Mouse (Mus musculus): Measurements from ENCODE around the gene Naa15. TPM values are rescaled to one million over a fixed set of nuclear protein-coding genes. Genes with fewer than 3 reads are reported as not detected.
"Not testable (repeated sequence)": the region's sequence is repeated elsewhere in the genome, so short reads cannot be mapped to it uniquely, and the experiment has no call there.

Gene Naa15
- polyA plus RNA-seq, 1 experiment from 2014 or later = 53.2 TPM

DNA sequence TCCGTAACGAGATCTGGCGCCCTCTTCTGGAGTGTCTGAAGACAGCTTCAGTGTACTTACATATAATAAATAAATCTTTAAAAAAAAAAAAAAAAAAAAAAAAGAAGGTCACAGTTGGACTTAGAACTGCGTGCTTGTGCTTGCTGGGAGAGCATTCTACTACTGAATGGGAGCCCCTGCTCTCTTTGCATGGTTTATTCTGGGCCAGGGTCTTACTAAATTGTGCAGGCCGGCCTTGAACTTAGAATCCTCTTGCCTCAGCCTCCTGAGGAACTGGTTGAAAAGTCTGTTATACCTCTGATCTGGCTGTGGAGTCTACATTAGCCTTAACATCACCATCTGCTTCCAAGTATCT lies 34.3 kb upstream of the Naa15 start:
- 81% methylated on average over 4 of the region's 5 CpGs for WGBS
- H3K27me3 ChIP-seq (ENCODE audit: insufficient read depth, poor library complexity, severe bottlenecking) = no peaks in the 10 kb centered on the region
- H3K4me3 ChIP-seq = no peak overlapping the region
- peaks cover 5% of the 10 kb centered on the region; the same call in 1 of the 2 replicates for H3K4me1 ChIP-seq (replicated peaks)
- no peaks in the 10 kb centered on the region for H3K9me3 ChIP-seq
- no peak for DNase-seq (ENCODE audit: low spot score)
- H3K27ac ChIP-seq = no peak overlapping the region
- H3K36me3 ChIP-seq = no peaks in the 10 kb centered on the region

DNA sequence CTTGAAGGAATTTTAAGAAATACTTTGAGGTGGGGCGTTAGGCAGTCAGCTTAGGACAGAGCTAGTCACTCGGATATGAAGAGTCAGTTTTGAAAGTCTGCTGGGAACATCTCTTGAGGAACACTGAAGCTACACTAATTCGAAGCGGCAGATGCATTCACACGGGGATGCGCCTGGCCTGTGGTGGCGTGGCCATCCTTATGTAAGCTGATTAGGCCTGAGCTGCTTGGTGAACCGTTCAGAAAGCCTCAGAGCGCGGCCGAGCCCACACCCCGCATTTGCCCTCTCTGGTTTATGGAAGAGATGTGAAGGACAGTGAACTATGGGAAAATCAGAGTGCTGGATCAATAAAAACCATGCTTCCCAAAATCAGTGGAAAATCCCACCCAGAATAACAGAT lies 31.5 kb upstream of the Naa15 start:
- Histone ChIP-seq H3K4me3 (no peak overlapping the region), H3K9me3 (no peaks in the 10 kb centered on the region), H3K27me3 (ENCODE audit: insufficient read depth, poor library complexity, severe bottlenecking) (peaks cover 14% of the 10 kb centered on the region), H3K4me1 (replicated peaks) (peaks cover 6% of the 10 kb centered on the region), H3K36me3 (no peaks in the 10 kb centered on the region), H3K27ac (no peak overlapping the region)
- 63% methylated on average over 12 of the region's 12 CpGs for WGBS
- no peak for DNase-seq (ENCODE audit: low spot score)

DNA sequence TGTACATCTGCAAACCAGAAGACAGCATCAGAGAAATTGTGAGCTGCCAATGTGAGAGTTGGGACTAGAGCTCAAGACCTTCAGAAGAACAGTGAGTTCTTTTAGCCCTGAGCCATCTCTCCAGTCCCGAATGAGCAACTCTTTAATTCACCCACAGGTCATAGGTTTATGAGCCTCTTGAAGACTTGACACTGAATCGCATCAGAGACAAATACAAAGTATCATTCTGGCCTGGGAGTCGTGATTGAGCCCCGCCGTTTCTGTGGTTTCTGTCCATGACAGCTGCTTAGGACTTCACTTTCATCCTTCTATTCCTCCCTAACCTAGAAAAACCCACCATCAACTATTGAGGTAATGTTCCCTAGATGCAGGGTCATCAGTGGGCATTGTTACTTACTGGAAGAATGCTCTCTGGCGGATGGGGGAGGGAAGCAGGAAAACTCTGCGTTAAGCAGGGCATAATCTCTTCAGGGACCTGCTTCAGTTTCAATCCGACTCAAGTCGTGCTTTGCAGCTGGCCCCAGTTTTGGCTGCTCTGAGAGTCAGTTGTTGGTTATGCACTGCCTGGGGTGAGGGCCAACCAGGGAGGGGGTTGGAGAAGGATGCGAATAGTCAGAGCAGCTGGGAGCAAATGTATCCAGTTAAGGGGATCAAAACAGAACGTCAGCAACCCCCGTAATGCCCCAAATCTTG lies 28.4 kb upstream of the Naa15 start:
- Histone ChIP-seq H3K4me3 (no peak overlapping the region), H3K36me3 (no peaks in the 10 kb centered on the region), H3K9me3 (no peaks in the 10 kb centered on the region), H3K4me1 (replicated peaks) (peaks cover 13% of the 10 kb centered on the region), H3K27ac (no peak overlapping the region), H3K27me3 (ENCODE audit: insufficient read depth, poor library complexity, severe bottlenecking) (peaks cover 25% of the 10 kb centered on the region)
- WGBS = 48% methylated on average over 12 of the region's 12 CpGs
- DNase-seq (ENCODE audit: low spot score) = no peak

- Histone ChIP-seq H3K4me1 (replicated peaks) (peaks cover 13% of the 10 kb centered on the region), H3K9me3 (no peaks in the 10 kb centered on the region), H3K27me3 (ENCODE audit: insufficient read depth, poor library complexity, severe bottlenecking) (peaks cover 25% of the 10 kb centered on the region), H3K36me3 (no peaks in the 10 kb centered on the region), H3K27ac (no peak overlapping the region), H3K4me3 (no peak overlapping the region)
- no peak for DNase-seq (ENCODE audit: low spot score)
- 78% methylated on average over 3 of the region's 3 CpGs for WGBS
These were observed 27.9 kb upstream of the Naa15 start for GRCm38 (mm10) chr3:51387134-51387451.

GRCm38 (mm10) chr3:51387868-51388381 lies 27.0 kb upstream of the Naa15 start:
- peaks cover 25% of the 10 kb centered on the region for H3K27me3 ChIP-seq (ENCODE audit: insufficient read depth, poor library complexity, severe bottlenecking)
- 55% methylated on average over 8 of the region's 8 CpGs for WGBS
- no peak overlapping the region for H3K4me3 ChIP-seq
- peaks cover 13% of the 10 kb centered on the region for H3K4me1 ChIP-seq (replicated peaks)
- H3K9me3 ChIP-seq = no peaks in the 10 kb centered on the region
- H3K36me3 ChIP-seq = no peaks in the 10 kb centered on the region
- H3K27ac ChIP-seq = no peak overlapping the region
- no peak for DNase-seq (ENCODE audit: low spot score)

GRCm38 (mm10) chr3:51388904-51389303 lies 26.0 kb upstream of the Naa15 start:
- peaks cover 25% of the 10 kb centered on the region for H3K27me3 ChIP-seq (ENCODE audit: insufficient read depth, poor library complexity, severe bottlenecking)
- no peaks in the 10 kb centered on the region for H3K9me3 ChIP-seq
- WGBS = 4% methylated on average over 13 of the region's 13 CpGs
- no peaks in the 10 kb centered on the region for H3K36me3 ChIP-seq
- peak overlapping the region; percentile 59; the same call in 1 of the 2 replicates for H3K27ac ChIP-seq
- H3K4me3 ChIP-seq = peak overlapping the region; percentile 39
- peaks cover 13% of the 10 kb centered on the region for H3K4me1 ChIP-seq (replicated peaks)
- DNase-seq (ENCODE audit: low spot score) = no peak

- 90% methylated on average over 5 of the region's 5 CpGs for WGBS
- Histone ChIP-seq H3K4me3 (no peak overlapping the region), H3K27ac (no peak overlapping the region), H3K27me3 (ENCODE audit: insufficient read depth, poor library complexity, severe bottlenecking) (peaks cover 39% of the 10 kb centered on the region), H3K9me3 (no peaks in the 10 kb centered on the region), H3K4me1 (replicated peaks) (peaks cover 17% of the 10 kb centered on the region), H3K36me3 (no peaks in the 10 kb centered on the region)
- DNase-seq (ENCODE audit: low spot score) = no peak
These were observed 23.9 kb upstream of the Naa15 start for GRCm38 (mm10) chr3:51391095-51391494.

GRCm38 (mm10) chr3:51391591-51391990 lies 23.4 kb upstream of the Naa15 start:
- Histone ChIP-seq H3K4me3 (no peak overlapping the region), H3K9me3 (no peaks in the 10 kb centered on the region), H3K36me3 (no peaks in the 10 kb centered on the region), H3K4me1 (replicated peaks) (peaks cover 22% of the 10 kb centered on the region), H3K27ac (no peak overlapping the region), H3K27me3 (ENCODE audit: insufficient read depth, poor library complexity, severe bottlenecking) (peaks cover 43% of the 10 kb centered on the region)
- DNase-seq (ENCODE audit: low spot score) = no peak
- 96% methylated on average over 5 of the region's 5 CpGs for WGBS

DNA sequence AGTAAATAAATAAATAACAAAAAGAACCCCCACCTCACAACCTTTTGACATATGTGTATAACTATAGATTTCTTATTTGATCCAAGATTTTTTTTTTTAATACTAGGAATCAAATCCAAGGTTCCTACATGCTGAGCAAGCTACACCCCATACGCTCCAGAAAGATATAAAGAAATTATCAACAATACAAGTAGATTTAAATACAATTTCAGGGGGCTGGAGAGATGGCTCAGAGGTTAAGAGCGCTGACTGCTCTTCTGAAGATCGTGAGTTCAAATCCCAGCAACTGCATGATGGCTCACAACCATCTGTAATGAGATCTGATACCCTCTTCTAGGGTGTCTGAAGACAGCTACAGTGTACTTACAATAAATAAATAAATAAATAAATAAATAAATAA lies 21.9 kb upstream of the Naa15 start:
- H3K27ac ChIP-seq; H3K4me3 ChIP-seq; H3K36me3 ChIP-seq; DNase-seq (ENCODE audit: low spot score); H3K9me3 ChIP-seq: not testable (repeated sequence)
- WGBS = 95% methylated on average over 3 of the region's 3 CpGs
- Histone ChIP-seq H3K27me3 (ENCODE audit: insufficient read depth, poor library complexity, severe bottlenecking) (peaks cover 47% of the 10 kb centered on the region), H3K4me1 (replicated peaks) (peaks cover 24% of the 10 kb centered on the region)

- WGBS = 97% methylated on average over 2 of the region's 2 CpGs
- H3K4me1 ChIP-seq (replicated peaks) = peaks cover 26% of the 10 kb centered on the region
- H3K4me3 ChIP-seq = no peak overlapping the region
- peaks cover 49% of the 10 kb centered on the region for H3K27me3 ChIP-seq (ENCODE audit: insufficient read depth, poor library complexity, severe bottlenecking)
- no peak for DNase-seq (ENCODE audit: low spot score)
- no peaks in the 10 kb centered on the region for H3K9me3 ChIP-seq
- H3K36me3 ChIP-seq = no peaks in the 10 kb centered on the region
- H3K27ac ChIP-seq = no peak overlapping the region
These were observed 21.3 kb upstream of the Naa15 start for GRCm38 (mm10) chr3:51393651-51394050.

- peaks cover 52% of the 10 kb centered on the region for H3K27me3 ChIP-seq (ENCODE audit: insufficient read depth, poor library complexity, severe bottlenecking)
- no peak for DNase-seq (ENCODE audit: low spot score)
- H3K36me3 ChIP-seq = no peaks in the 10 kb centered on the region
- no peak overlapping the region for H3K27ac ChIP-seq
- no peaks in the 10 kb centered on the region for H3K9me3 ChIP-seq
- WGBS = 59% methylated on average over 3 of the region's 3 CpGs
- no peak overlapping the region for H3K4me3 ChIP-seq
- H3K4me1 ChIP-seq (replicated peaks) = peaks cover 27% of the 10 kb centered on the region
These were observed 20.1 kb upstream of the Naa15 start for GRCm38 (mm10) chr3:51394881-51395280.

DNA sequence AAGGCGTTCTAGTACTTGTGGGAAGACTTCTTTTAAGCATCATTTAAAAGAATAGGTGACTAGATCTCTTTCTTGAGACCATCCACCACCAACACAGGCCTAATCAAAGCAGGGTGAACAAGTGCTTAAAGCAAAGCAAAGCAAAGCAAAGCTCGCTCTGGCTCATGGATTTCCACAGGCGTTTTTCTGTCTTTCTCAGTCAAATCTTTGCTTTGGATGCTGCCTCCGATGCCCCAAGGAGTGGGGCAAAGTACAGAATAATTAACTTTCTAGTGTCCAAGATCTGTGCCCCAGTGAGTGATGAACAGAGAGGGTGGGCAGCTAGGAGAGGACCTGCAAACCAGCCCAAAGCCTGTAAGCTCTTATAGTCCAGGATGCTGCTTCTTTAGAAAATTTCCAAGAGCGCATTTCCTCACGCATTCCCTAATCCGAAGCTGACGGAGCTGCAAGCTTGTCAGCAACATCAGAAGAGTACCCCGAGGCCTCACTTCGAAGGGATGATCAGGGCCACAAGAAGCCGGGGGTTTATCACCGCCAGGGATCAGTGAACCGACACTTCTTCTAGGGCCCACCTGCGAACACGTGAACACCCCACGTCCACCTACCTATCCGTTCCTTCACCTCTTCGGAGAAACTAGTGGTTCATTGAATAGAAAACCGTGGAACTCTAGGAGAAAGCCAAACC lies 19.3 kb upstream of the Naa15 start:
- H3K36me3 ChIP-seq = no peaks in the 10 kb centered on the region
- no peaks in the 10 kb centered on the region for H3K9me3 ChIP-seq
- no peak overlapping the region for H3K27ac ChIP-seq
- no peak for DNase-seq (ENCODE audit: low spot score)
- H3K4me1 ChIP-seq (replicated peaks) = peaks cover 27% of the 10 kb centered on the region
- H3K4me3 ChIP-seq = peak overlapping the region; percentile 62
- peaks cover 49% of the 10 kb centered on the region for H3K27me3 ChIP-seq (ENCODE audit: insufficient read depth, poor library complexity, severe bottlenecking)
- 17% methylated on average over 19 of the region's 19 CpGs for whole genome bisulfite sequencing

- Histone ChIP-seq H3K9me3 (no peaks in the 10 kb centered on the region), H3K27me3 (ENCODE audit: insufficient read depth, poor library complexity, severe bottlenecking) (peaks cover 49% of the 10 kb centered on the region), H3K27ac (peak within 1 kb of the TSS; percentile 81), H3K4me3 (peak within 1 kb of the TSS; percentile 62), H3K36me3 (no peaks in the 10 kb centered on the region), H3K4me1 (replicated peaks) (peaks cover 27% of the 10 kb centered on the region)
- 3% methylated on average over 41 of the region's 41 CpGs for WGBS
- peak; percentile 81 for DNase-seq (ENCODE audit: low spot score)
These were observed 18.5 kb upstream of the Naa15 start, which contains the start of gene Mgarp for GRCm38 (mm10) chr3:51396219-51397068. Mgarp (minus strand) TSS chr3:51396738.

Data from hindbrain, embryonic 10.5 days (tissue).